Mouse (Mus musculus): ENCODE data around the gene Fabp6. TPM values are rescaled to one million over a fixed set of nuclear protein-coding genes. Genes with fewer than 3 reads are reported as not detected.

Gene Fabp6
- polyA plus RNA-seq (2012; rRNA removed) = not detected in 2 replicates

GRCm38 (mm10) chr11:43601440-43601839, at the start of gene Fabp6:
Gene Fabp6, minus strand, starts transcription at chr11:43601540.

DNA sequence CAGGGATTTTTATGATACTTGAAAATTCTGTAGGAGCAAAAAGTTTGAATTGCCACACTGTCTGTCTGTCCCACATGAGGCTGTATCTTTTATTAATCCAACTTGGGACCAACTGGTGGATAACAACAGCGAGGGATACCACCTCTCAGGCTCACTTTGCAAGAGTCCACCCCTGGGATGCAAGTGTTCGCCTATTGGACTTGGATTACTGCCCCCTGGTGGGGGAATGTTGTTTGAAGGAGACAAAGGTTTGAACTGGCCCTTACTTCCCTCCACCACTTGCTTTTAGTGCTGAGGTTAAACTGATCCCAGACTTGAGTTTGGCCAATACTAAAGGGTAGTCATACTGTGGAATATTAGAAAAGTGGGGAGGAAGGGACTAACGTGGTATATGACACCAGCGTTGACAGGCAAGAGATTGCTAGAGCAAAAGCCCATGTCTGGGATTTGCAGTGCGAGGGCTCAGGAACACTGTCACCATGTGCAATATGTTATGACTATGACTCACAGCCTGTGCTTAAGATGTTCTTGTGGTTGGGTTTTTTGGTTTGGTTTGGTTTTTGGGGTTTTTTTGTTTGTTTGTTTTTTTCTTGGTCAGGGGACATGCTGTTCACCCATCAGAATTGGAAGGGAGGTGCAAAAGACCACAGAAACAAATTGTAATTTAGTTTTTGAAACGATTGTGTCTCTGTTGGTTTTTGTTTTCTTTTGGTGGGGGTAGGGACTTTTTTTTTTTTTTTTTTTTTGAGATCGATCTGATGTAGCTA, 14.8 kb downstream of the Fabp6 start, which contains the start of gene 4933415A04Rik:
4933415A04Rik (plus strand) TSS at position 717 of the 767 bp plus-strand sequence.

Other genes with a start within 250 kb of the Fabp6 start
- gene Pttg1, start 175.3 kb downstream of the Fabp6 start, polyA plus RNA-seq (2012; rRNA removed) = 8.4 and 16.3 TPM in 2 replicates
- gene Slu7, start 167.8 kb downstream of the Fabp6 start, polyA plus RNA-seq (2012; rRNA removed) = 1.2 and 1.6 TPM in 2 replicates
- 8.5 and 13.8 TPM in 2 replicates for gene C1qtnf2, start 127.3 kb downstream of the Fabp6 start, polyA plus RNA-seq (2012; rRNA removed)
- 7.0 and 9.7 TPM in 2 replicates for gene Ccnjl, start 72.8 kb downstream of the Fabp6 start, polyA plus RNA-seq (2012; rRNA removed)
- gene 4933415A04Rik, start 14.5 kb downstream of the Fabp6 start, polyA plus RNA-seq (2012; rRNA removed) = 0.74 and 0.87 TPM in 2 replicates
- 17.0 and 23.9 TPM in 2 replicates for gene Pwwp2a, start 80.5 kb upstream of the Fabp6 start, polyA plus RNA-seq (2012; rRNA removed)
- 9.4 and 12.8 TPM in 2 replicates for gene Ttc1, start 146.5 kb upstream of the Fabp6 start, polyA plus RNA-seq (2012; rRNA removed)

All from ovary, adult 2 months (tissue).